Mouse (Mus musculus): ENCODE measurements at regions not wholly inside any gene's neighbourhood (a gene's known extent, or its start where the extent isn't known, plus 50 kb on each side); places are given as distances from the start of the nearest gene placed in this dataset.

GRCm38 (mm10) chr3:134605356-134605771 lies 223.4 kb upstream of the Tacr3 start:
- DNase-seq (ENCODE audit: low spot score), result no peak

- no peak for DNase-seq (ENCODE audit: low spot score)
These were observed 218.6 kb upstream of the Tacr3 start for GRCm38 (mm10) chr3:134610244-134610643.

- DNase-seq (ENCODE audit: low spot score), result no peak
These were observed 217.1 kb upstream of the Tacr3 start for GRCm38 (mm10) chr3:134611516-134612297.

GRCm38 (mm10) chr3:134612298-134612616 lies 216.6 kb upstream of the Tacr3 start:
- no peak for DNase-seq (ENCODE audit: low spot score)

- DNase-seq (ENCODE audit: low spot score), result no peak
These were observed 199.4 kb upstream of the Tacr3 start for GRCm38 (mm10) chr3:134629166-134630134.

GRCm38 (mm10) chr3:134630135-134630516 lies 198.7 kb upstream of the Tacr3 start:
- DNase-seq (ENCODE audit: low spot score), result no peak

- no peak for DNase-seq (ENCODE audit: low spot score)
These were observed 179.9 kb upstream of the Tacr3 start for GRCm38 (mm10) chr3:134648727-134649445.

GRCm38 (mm10) chr3:134654051-134654450 lies 174.8 kb upstream of the Tacr3 start:
- peak; percentile 12 for DNase-seq (ENCODE audit: low spot score)

- no peak for DNase-seq (ENCODE audit: low spot score)
These were observed 133.9 kb upstream of the Tacr3 start for GRCm38 (mm10) chr3:134694893-134695292.

- DNase-seq (ENCODE audit: low spot score), result no peak
These were observed 110.2 kb upstream of the Tacr3 start for GRCm38 (mm10) chr3:134718620-134719019.

- DNase-seq (ENCODE audit: low spot score), result no peak
These were observed 93.1 kb upstream of the Tacr3 start for GRCm38 (mm10) chr3:134735684-134736083.

GRCm38 (mm10) chr3:134761108-134761507 lies 67.7 kb upstream of the Tacr3 start:
- no peak for DNase-seq (ENCODE audit: low spot score)

GRCm38 (mm10) chr3:134763264-134763936 lies 65.4 kb upstream of the Tacr3 start:
- DNase-seq (ENCODE audit: low spot score), result no peak

Data from left cerebral cortex, adult 11 months (tissue).